Comparison of ENCODE assay signal across 18 mouse cellular contexts in genomic region chr10:120095136-120095535, GRCm38 (mm10). TPM values are rescaled to one million over a fixed set of nuclear protein-coding genes. Genes with fewer than 3 reads are reported as not detected.
A peak's percentile ranks its signal among the peaks of the same experiment; 100 is the strongest.
DNase-seq lines count a peak whose midpoint lies in the region; ATAC-seq lines count a peak whose summit lies in the region.
"Had no signal": no experiment of that assay in that cellular context is flagged by ENCODE, and none has a peak within 500 bp of the region (broad histone marks: within the 10 kb centered on the region; RNA-seq: fewer than 3 reads in every experiment).

No protein-coding gene starts in this region.

- H3K4me2 ChIP-seq in limb, embryonic 11.5 days (ENCODE audit: low read depth, severe bottlenecking) = no peak overlapping the region
- no peak overlapping the region for H3K4me2 ChIP-seq in embryonic facial prominence, embryonic 11.5 days (ENCODE audit: low read depth, low read length)
- H3K4me2 ChIP-seq: embryonic facial prominence, embryonic 15.5 days; forebrain, embryonic 15.5 days; heart, embryonic 12.5 days; hindbrain, embryonic 15.5 days had no signal

- H3K4me1 ChIP-seq in limb, embryonic 11.5 days (ENCODE audit: control insufficient read depth, insufficient read depth, low read length) = no peaks in the 10 kb centered on the region
- H3K4me1 ChIP-seq in limb, embryonic 10.5 days = no peaks in the 10 kb centered on the region
- no peaks in the 10 kb centered on the region for H3K4me1 ChIP-seq in embryonic facial prominence, embryonic 11.5 days (ENCODE audit: control insufficient read depth, insufficient read depth, low read length)
- H3K4me1 ChIP-seq: embryonic facial prominence, embryonic 15.5 days; forebrain, embryonic 15.5 days; heart, embryonic 12.5 days; hindbrain, embryonic 15.5 days had no signal

- no peak overlapping the region for H3K27ac ChIP-seq in limb, embryonic 11.5 days (replicated peaks; ENCODE audit: low read depth, low read length)
- no peak overlapping the region for H3K27ac ChIP-seq in limb, embryonic 10.5 days
- no peak overlapping the region for H3K27ac ChIP-seq in embryonic facial prominence, embryonic 11.5 days (replicated peaks; ENCODE audit: low read depth, low read length)
- H3K27ac ChIP-seq: embryonic facial prominence, embryonic 15.5 days; forebrain, embryonic 15.5 days; heart, adult 2 months; hindbrain, embryonic 15.5 days had no signal

- no peak overlapping the region for H3K4me3 ChIP-seq in limb, embryonic 11.5 days (ENCODE audit: low read depth, low read length)
- H3K4me3 ChIP-seq in limb, embryonic 10.5 days = no peak overlapping the region
- H3K4me3 ChIP-seq in embryonic facial prominence, embryonic 11.5 days (ENCODE audit: low read depth, low read length) = no peak overlapping the region
- H3K4me3 ChIP-seq: embryonic facial prominence, embryonic 15.5 days; erythroblast, embryonic 14.5 days; forebrain, embryonic 15.5 days; heart, adult 2 months; heart, embryonic 12.5 days; hindbrain, embryonic 15.5 days had no signal

- no peak for ATAC-seq in limb, embryonic 11.5 days (ENCODE audit: insufficient number of reproducible peaks, low FRiP score, low TSS enrichment, low read depth)
- ATAC-seq in embryonic facial prominence, embryonic 11.5 days (replicated peaks; ENCODE audit: insufficient number of reproducible peaks, low FRiP score, low TSS enrichment, low read depth) = no peak
- ATAC-seq: forebrain, embryonic 15.5 days; intestine, embryonic 16.5 days had no signal

- H3K9ac ChIP-seq in limb, embryonic 11.5 days (ENCODE audit: low read length) = no peak overlapping the region
- no peak overlapping the region for H3K9ac ChIP-seq in embryonic facial prominence, embryonic 11.5 days (replicated peaks; ENCODE audit: low read length)
- H3K9ac ChIP-seq: embryonic facial prominence, embryonic 15.5 days; forebrain, embryonic 15.5 days; heart, embryonic 12.5 days; hindbrain, embryonic 15.5 days had no signal

- H3K9me3 ChIP-seq in limb, embryonic 11.5 days (ENCODE audit: control insufficient read depth, low read length) = no peaks in the 10 kb centered on the region
- no peaks in the 10 kb centered on the region for H3K9me3 ChIP-seq in limb, embryonic 10.5 days (replicated peaks)
- no peaks in the 10 kb centered on the region for H3K9me3 ChIP-seq in embryonic facial prominence, embryonic 11.5 days (replicated peaks; ENCODE audit: control insufficient read depth, low read length)
- H3K9me3 ChIP-seq: embryonic facial prominence, embryonic 15.5 days; forebrain, embryonic 15.5 days; heart, embryonic 12.5 days; hindbrain, embryonic 15.5 days had no signal

- WGBS in limb, embryonic 11.5 days = 83% methylated on average over 9 of the region's 9 CpGs
- 88% methylated on average over 9 of the region's 9 CpGs for WGBS in limb, embryonic 10.5 days
- WGBS in embryonic facial prominence, embryonic 11.5 days = 85% methylated on average over 9 of the region's 9 CpGs

- peaks cover 2% of the 10 kb centered on the region; the same call in 1 of the 2 replicates for H3K36me3 ChIP-seq in limb, embryonic 11.5 days (ENCODE audit: control insufficient read depth, insufficient read depth, low read length)
- peaks cover 57% of the 10 kb centered on the region for H3K36me3 ChIP-seq in limb, embryonic 10.5 days
- no peaks in the 10 kb centered on the region; the same call in 1 of the 2 replicates for H3K36me3 ChIP-seq in embryonic facial prominence, embryonic 11.5 days (replicated peaks; ENCODE audit: control insufficient read depth, insufficient read depth, low read depth, low read length)

- H3K27me3 ChIP-seq in limb, embryonic 11.5 days (ENCODE audit: control insufficient read depth, insufficient read depth, low read length) = no peaks in the 10 kb centered on the region
- H3K27me3 ChIP-seq in limb, embryonic 10.5 days (ENCODE audit: low read depth, poor library complexity, severe bottlenecking) = no peaks in the 10 kb centered on the region
- H3K27me3 ChIP-seq in embryonic facial prominence, embryonic 11.5 days (ENCODE audit: control insufficient read depth, insufficient read depth, low read length) = no peaks in the 10 kb centered on the region
- H3K27me3 ChIP-seq: embryonic facial prominence, embryonic 15.5 days; forebrain, embryonic 15.5 days; heart, embryonic 12.5 days; hindbrain, embryonic 15.5 days had no signal

- peak; percentile 42 for DNase-seq in limb, embryonic 11.5 days (ENCODE audit: low spot score)
- no peak for DNase-seq in limb, embryonic 10.5 days (ENCODE audit: low spot score)
- DNase-seq in embryonic facial prominence, embryonic 11.5 days (ENCODE audit: low spot score) = peak; percentile 48
- DNase-seq in forelimb bud, embryonic 11.5 days (ENCODE audit: low read depth, low spot score) = peak; percentile 52
- DNase-seq in right cerebral cortex, postnatal 10 days (ENCODE audit: low spot score in 2 of 2) = no peak
- DNase-seq in ovary, postnatal 14 days (ENCODE audit: low spot score) = no peak
- DNase-seq: adrenal gland, adult 8-10 months; adrenal gland, postnatal 36 days; cerebellum, adult 8-10 months; cerebellum, postnatal 14 days; gastrocnemius, postnatal 10 days; heart, adult 2 months had no signal

RNA-seq across cellular contexts. Expression of gene Helb, which starts 17.7 kb away (rescaled TPM):
- polyA plus RNA-seq in limb, embryonic 11.5 days (2014; fragmentation: Nextera tagmentation; extraction: Ambion mirVana) = 5.5 and 6.2 TPM in 2 replicates
- 4.9 and 6.2 TPM in 2 replicates for polyA plus RNA-seq in limb, embryonic 10.5 days (2016; fragmentation: Nextera tagmentation; extraction: Ambion mirVana)
- 4.7 and 5.5 TPM in 2 replicates for polyA plus RNA-seq in embryonic facial prominence, embryonic 11.5 days (2014; fragmentation: Nextera tagmentation; extraction: Ambion mirVana)

Comparison
In these comparisons a context has a peak if more than half of its experiments do, and no peak if none do; other contexts are left out.
1. DNase-seq: peak in limb, embryonic 11.5 days (single experiment), embryonic facial prominence, embryonic 11.5 days (single experiment) and forelimb bud, embryonic 11.5 days (single experiment); none in limb, embryonic 10.5 days (single experiment), right cerebral cortex, postnatal 10 days (0 of 2) and ovary, postnatal 14 days (single experiment).